Mouse (Mus musculus): ENCODE measurements around the gene Dhrs4. TPM values are rescaled to one million over a fixed set of nuclear protein-coding genes. Genes with fewer than 3 reads are reported as not detected.

Dhrs4 gene
- total and polyA plus RNA-seq, 3 experiments = 22.7 to 34.2 TPM; not detected in 1

DNA sequence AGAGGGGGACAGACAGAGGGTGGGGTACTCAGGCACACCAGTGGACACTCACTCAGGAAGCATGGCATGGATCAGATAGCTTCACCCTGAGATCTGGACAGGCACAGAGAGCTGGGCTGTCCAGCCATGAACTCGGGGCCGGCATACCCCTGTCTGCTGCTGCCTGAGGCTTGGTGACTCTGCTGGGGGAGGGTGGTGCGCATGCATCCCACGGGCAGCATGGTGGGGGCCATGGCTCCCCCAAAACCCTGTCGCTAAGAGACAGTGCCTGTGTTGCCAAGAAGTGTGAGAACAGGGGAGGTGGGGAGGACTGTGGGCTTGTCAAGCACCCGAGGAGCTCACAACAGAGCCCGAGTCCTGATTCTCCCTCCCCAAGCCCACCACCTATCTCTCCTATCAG lies 32.5 kb downstream of the Dhrs4 start:
- Histone ChIP-seq H3K9ac (ENCODE audit: control insufficient read depth, low read depth, low read length, poor library complexity, severe bottlenecking) (no peak overlapping the region), H3K27me3 (ENCODE audit: control insufficient read depth in 1 of 2, insufficient read depth in 2 of 2, low read length in 2 of 2) (peaks cover 2 to 21% of the 10 kb centered on the region in 2 experiments; a peak in 3 of 4 replicates), H3K9me3 (replicated peaks; ENCODE audit: insufficient read depth, low read length) (no peaks in the 10 kb centered on the region), H3K79me2 (ENCODE audit: control insufficient read depth, insufficient read depth, low read length, poor library complexity) (no peaks in the 10 kb centered on the region), H3K4me1 (ENCODE audit: control insufficient read depth in 1 of 2, insufficient read depth in 2 of 2, low read length in 2 of 2) (no peaks in the 10 kb centered on the region), H3K36me3 (ENCODE audit: control insufficient read depth in 1 of 2, insufficient read depth in 2 of 2, low read length in 2 of 2) (no peaks in the 10 kb centered on the region), H3K27ac (ENCODE audit: control insufficient read depth, low read depth, low read length) (no peak overlapping the region), H3K4me3 (ENCODE audit: control insufficient read depth in 1 of 2, insufficient read depth in 1 of 2, low read depth in 2 of 2, low read length in 2 of 2) (no peak overlapping the region)
- TF ChIP-seq UBTF (IDR thresholded peaks at IDR 0.05; ENCODE audit: borderline replicate concordance, insufficient read depth, low read depth, low read length) (no peak), CTCF (IDR thresholded peaks at IDR 0.05 in 2 of 3, conservative IDR thresholded peaks at IDR 0.05 in 1 of 3; ENCODE audit: control insufficient read depth in 1 of 3, insufficient read depth in 1 of 3, low read depth in 2 of 3, low read length in 3 of 3, poor library complexity in 1 of 3, severe bottlenecking in 1 of 3) (no peak), NRF1 (IDR thresholded peaks at IDR 0.05; ENCODE audit: insufficient read depth, low read depth, low read length, poor library complexity, severe bottlenecking) (no peak), RCOR1 (IDR thresholded peaks at IDR 0.05; ENCODE audit: low read depth, low read length) (no peak), POLR2A (IDR thresholded peaks at IDR 0.05; ENCODE audit: control insufficient read depth in 1 of 2, insufficient read depth in 1 of 2, low read depth in 1 of 2, low read length in 2 of 2, poor library complexity in 1 of 2) (no peak), CHD2 (IDR thresholded peaks at IDR 0.05; ENCODE audit: low read length) (no peak), ZC3H11A (IDR thresholded peaks at IDR 0.05; ENCODE audit: low read depth, low read length) (no peak), HCFC1 (IDR thresholded peaks at IDR 0.05; ENCODE audit: low read depth, low read length) (no peak), GATA1 (IDR thresholded peaks at IDR 0.05; ENCODE audit: low read depth, low read length) (no peak), ZNF384 (IDR thresholded peaks at IDR 0.05; ENCODE audit: low read depth, low read length) (no peak), MAZ (IDR thresholded peaks at IDR 0.05; ENCODE audit: low read depth, low read length) (no peak), TAL1 (IDR thresholded peaks at IDR 0.05; ENCODE audit: low read length) (no peak), MXI1 (IDR thresholded peaks at IDR 0.05; ENCODE audit: low read depth, low read length) (no peak), ELF1 (IDR thresholded peaks at IDR 0.05; ENCODE audit: low read depth, low read length) (no peak), ZKSCAN1 (IDR thresholded peaks at IDR 0.05; ENCODE audit: low read depth, low read length) (no peak)
- DNase-seq (ENCODE audit: low read depth, low spot score) = no peak

DNA sequence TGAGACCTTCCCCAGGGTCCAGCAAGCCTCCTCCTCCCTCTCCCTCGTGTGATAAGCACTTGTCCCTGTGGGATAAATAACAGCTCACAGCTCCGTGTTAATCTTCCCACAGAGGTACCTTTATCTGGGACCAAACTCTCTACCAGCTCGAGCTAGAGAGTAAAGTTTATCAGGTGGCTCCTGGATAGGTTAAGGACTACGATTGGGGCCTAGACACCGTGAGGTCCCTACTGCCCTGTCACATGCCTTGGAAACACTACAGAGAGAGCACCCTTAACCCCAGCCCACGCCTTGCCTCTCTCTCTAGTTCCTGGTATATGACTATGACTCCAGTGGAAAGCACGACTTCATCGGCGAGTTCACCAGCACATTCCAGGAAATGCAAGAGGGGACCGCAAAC lies 35.4 kb downstream of the Dhrs4 start:
- H3K4me3 ChIP-seq (ENCODE audit: control insufficient read depth in 1 of 2, insufficient read depth in 1 of 2, low read depth in 2 of 2, low read length in 2 of 2) = no peak overlapping the region
- H3K9ac ChIP-seq (ENCODE audit: control insufficient read depth, low read depth, low read length, poor library complexity, severe bottlenecking) = no peak overlapping the region
- H3K27ac ChIP-seq (ENCODE audit: control insufficient read depth, low read depth, low read length) = no peak overlapping the region
- no peaks in the 10 kb centered on the region for H3K36me3 ChIP-seq (ENCODE audit: control insufficient read depth in 1 of 2, insufficient read depth in 2 of 2, low read length in 2 of 2)
- TF ChIP-seq ZKSCAN1 (IDR thresholded peaks at IDR 0.05; ENCODE audit: low read depth, low read length) = no peak
- TF ChIP-seq MYB (IDR thresholded peaks at IDR 0.05; ENCODE audit: low read depth, low read length) = no peak
- TF ChIP-seq TBP (IDR thresholded peaks at IDR 0.05; ENCODE audit: low read depth, low read length) = no peak
- no peak for TF ChIP-seq MXI1 (IDR thresholded peaks at IDR 0.05; ENCODE audit: low read depth, low read length)
- no peak for TF ChIP-seq UBTF (IDR thresholded peaks at IDR 0.05; ENCODE audit: borderline replicate concordance, insufficient read depth, low read depth, low read length)
- no peak for TF ChIP-seq HCFC1 (IDR thresholded peaks at IDR 0.05; ENCODE audit: low read depth, low read length)
- TF ChIP-seq NELFE (IDR thresholded peaks at IDR 0.05; ENCODE audit: low read depth, low read length) = no peak
- no peak for TF ChIP-seq USF2 (IDR thresholded peaks at IDR 0.05; ENCODE audit: borderline replicate concordance in 1 of 2, insufficient read depth in 1 of 2, low read depth in 1 of 2, low read length in 2 of 2)
- no peak for TF ChIP-seq MAZ (IDR thresholded peaks at IDR 0.05; ENCODE audit: low read depth, low read length)
- no peak for TF ChIP-seq EP300 (IDR thresholded peaks at IDR 0.05; ENCODE audit: low read depth in 1 of 2, low read length in 2 of 2)
- no peak for TF ChIP-seq MYC (IDR thresholded peaks at IDR 0.05; ENCODE audit: low read depth, low read length)
- H3K9me3 ChIP-seq (replicated peaks; ENCODE audit: insufficient read depth, low read length) = no peaks in the 10 kb centered on the region
- H3K79me2 ChIP-seq (ENCODE audit: control insufficient read depth, insufficient read depth, low read length, poor library complexity) = no peaks in the 10 kb centered on the region
- peaks cover 7 to 30% of the 10 kb centered on the region in 2 experiments for H3K27me3 ChIP-seq (ENCODE audit: control insufficient read depth in 1 of 2, insufficient read depth in 2 of 2, low read length in 2 of 2)
- DNase-seq (ENCODE audit: low read depth, low spot score) = no peak
- no peaks in the 10 kb centered on the region for H3K4me1 ChIP-seq (ENCODE audit: control insufficient read depth in 1 of 2, insufficient read depth in 2 of 2, low read length in 2 of 2)

All from MEL (cell line).